Mouse (Mus musculus) stomach, postnatal 0 days (tissue): ENCODE results near the gene Plcl1.

ENCODE experiments used
- CTCF ChIP-seq: IDR thresholded peaks from 2 replicates; pipeline ENCODE4 v1.5.1; 2016; ENCODE audit warnings: antibody characterized with exemption, low read depth, mild to moderate bottlenecking, moderate library complexity
- EP300 ChIP-seq: optimal IDR thresholded peaks from 2 replicates; pipeline ENCODE3; 2016; ENCODE audit warnings: antibody characterized with exemption

DNA sequence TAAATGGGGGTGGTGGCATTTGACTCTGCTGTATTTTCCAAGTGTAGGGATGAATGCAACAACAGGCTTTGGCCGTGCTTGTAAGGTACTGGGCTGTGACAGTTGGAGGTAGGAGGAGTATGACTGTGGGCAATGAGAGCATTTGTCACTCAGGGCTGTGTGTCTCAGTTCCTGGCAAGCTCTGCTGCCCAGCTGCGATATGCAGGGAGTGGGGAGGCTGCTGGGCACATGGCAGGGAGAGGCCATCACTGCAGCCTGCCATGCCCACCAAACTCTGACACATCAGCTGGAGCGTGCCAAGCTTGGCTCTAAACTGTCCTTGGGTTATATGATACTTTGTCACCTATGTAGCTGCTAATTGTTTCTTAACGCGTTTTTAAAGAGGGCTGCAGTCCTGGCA lies 48.4 kb downstream of the Plcl1 start:
- TF ChIP-seq CTCF (no peak), EP300 (no peak)
